Mouse (Mus musculus) cortical plate, adult 2 months (tissue): ENCODE data around the gene Ebf1.

ENCODE experiments used
- CTCF ChIP-seq: fragments of 200-500 bp; IDR thresholded peaks from 2 replicates; pipeline ENCODE4 v1.5.1; 2011; ENCODE audit warnings: mild to moderate bottlenecking, control low read depth, low read length; ENCODE audit not compliant: insufficient read depth; ENCODE audit errors: extremely low read depth
- POLR2A ChIP-seq: fragments of 200-500 bp; IDR thresholded peaks from 2 replicates; pipeline ENCODE4 v1.6.1; 2011; ENCODE audit warnings: mild to moderate bottlenecking, low read length, control low read depth; ENCODE audit not compliant: insufficient read depth; ENCODE audit errors: extremely low read depth

DNA sequence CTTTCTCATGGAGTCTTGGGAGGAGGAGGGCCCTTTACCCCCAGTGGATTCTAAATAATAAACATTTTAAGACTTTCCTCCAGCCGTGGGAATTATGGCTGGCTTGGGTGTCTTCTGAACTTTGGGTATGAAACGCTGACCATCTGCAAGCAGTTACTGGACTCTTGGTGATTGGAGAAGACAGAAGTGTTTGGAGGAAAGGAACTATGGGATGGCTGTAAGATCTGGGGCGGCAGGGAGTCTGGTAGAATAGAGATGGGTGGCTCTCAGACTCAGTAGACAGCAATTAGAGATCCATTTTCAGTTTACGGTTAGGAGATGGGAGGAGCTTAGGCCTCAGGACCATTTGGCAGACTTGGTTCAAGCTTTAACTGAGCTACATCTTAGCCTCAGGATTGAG, 83.1 kb downstream of the Ebf1 start:
- no peak for TF ChIP-seq CTCF
- no peak for TF ChIP-seq POLR2A
